Mouse (Mus musculus) MEL (cell line): ENCODE results near the gene Osbpl10.

ENCODE experiments used
- CTCF ChIP-seq, 3 experiments: IDR thresholded peaks in 2 of 3; conservative IDR thresholded peaks in 1 of 3; 2 replicates each; pipeline ENCODE4 v1.5.1; 2011 to 2012; ENCODE audit warnings: low read length in 3 of 3, low read depth in 2 of 3, mild to moderate bottlenecking in 2 of 3, improper control_type of control experiment in 1 of 3, inconsistent platforms in 1 of 3, mixed read lengths in 1 of 3, moderate library complexity in 1 of 3; ENCODE audit not compliant: control insufficient read depth in 1 of 3, insufficient read depth in 1 of 3, poor library complexity in 1 of 3, severe bottlenecking in 1 of 3
- EP300 ChIP-seq, 2 experiments: IDR thresholded peaks; 2 replicates each; pipeline ENCODE4 v1.6.1; 2011; ENCODE audit warnings: improper control_type of control experiment in 2 of 2, low read length in 2 of 2, low read depth in 1 of 2, mild to moderate bottlenecking in 1 of 2
- KAT2A ChIP-seq: conservative IDR thresholded peaks from 2 replicates; pipeline ENCODE4 v1.6.1; 2012; ENCODE audit warnings: low read depth, low read length, improper control_type of control experiment, inconsistent platforms
- MAX ChIP-seq: IDR thresholded peaks from 2 replicates; pipeline ENCODE4 v1.6.1; 2011; ENCODE audit warnings: low read length, improper control_type of control experiment
- POLR2AphosphoS5 ChIP-seq: IDR thresholded peaks from 2 replicates; pipeline ENCODE4 v1.6.1; 2012; ENCODE audit warnings: low read depth, borderline replicate concordance, mild to moderate bottlenecking, inconsistent platforms, low read length, moderate library complexity, mixed read lengths
- UBTF ChIP-seq: IDR thresholded peaks from 2 replicates; pipeline ENCODE4 v1.6.1; 2012; ENCODE audit warnings: low read depth, mild to moderate bottlenecking, inconsistent platforms, low read length, improper control_type of control experiment, moderate library complexity, borderline replicate concordance; ENCODE audit not compliant: insufficient read depth
- USF1 ChIP-seq: IDR thresholded peaks from 2 replicates; pipeline ENCODE4 v1.6.1; 2014; ENCODE audit warnings: low read depth, mild to moderate bottlenecking, inconsistent platforms, low read length, improper control_type of control experiment, moderate library complexity
- ZKSCAN1 ChIP-seq: IDR thresholded peaks from 2 replicates; pipeline ENCODE4 v1.6.1; 2012; ENCODE audit warnings: low read depth, mild to moderate bottlenecking, inconsistent platforms, low read length, improper control_type of control experiment, moderate library complexity

GRCm38 (mm10) chr9:115231476-115231875, 253.1 kb downstream of the Osbpl10 start:
- TF ChIP-seq USF1 (no peak), UBTF (no peak), KAT2A (no peak), MAX (no peak), ZKSCAN1 (no peak), EP300 (IDR thresholded peaks at IDR 0.05; ENCODE audit: low read depth in 1 of 2, low read length in 2 of 2) (no peak), CTCF (IDR thresholded peaks at IDR 0.05 in 2 of 3, conservative IDR thresholded peaks at IDR 0.05 in 1 of 3; ENCODE audit: control insufficient read depth in 1 of 3, insufficient read depth in 1 of 3, low read depth in 2 of 3, low read length in 3 of 3, poor library complexity in 1 of 3, severe bottlenecking in 1 of 3) (no peak), POLR2AphosphoS5 (no peak)
